Mouse (Mus musculus) ovary, postnatal 10 days (tissue): ENCODE measurements around the gene Vstm5.
"Not testable (repeated sequence)": the region's sequence is repeated elsewhere in the genome, so short reads cannot be mapped to it uniquely, and the experiment has no call there.

Source experiments
- DNase-seq: peaks from one replicate; pipeline ENCODE4 v3.0.0; 2022; ENCODE audit warnings: low spot score

Gene Vstm5

DNA sequence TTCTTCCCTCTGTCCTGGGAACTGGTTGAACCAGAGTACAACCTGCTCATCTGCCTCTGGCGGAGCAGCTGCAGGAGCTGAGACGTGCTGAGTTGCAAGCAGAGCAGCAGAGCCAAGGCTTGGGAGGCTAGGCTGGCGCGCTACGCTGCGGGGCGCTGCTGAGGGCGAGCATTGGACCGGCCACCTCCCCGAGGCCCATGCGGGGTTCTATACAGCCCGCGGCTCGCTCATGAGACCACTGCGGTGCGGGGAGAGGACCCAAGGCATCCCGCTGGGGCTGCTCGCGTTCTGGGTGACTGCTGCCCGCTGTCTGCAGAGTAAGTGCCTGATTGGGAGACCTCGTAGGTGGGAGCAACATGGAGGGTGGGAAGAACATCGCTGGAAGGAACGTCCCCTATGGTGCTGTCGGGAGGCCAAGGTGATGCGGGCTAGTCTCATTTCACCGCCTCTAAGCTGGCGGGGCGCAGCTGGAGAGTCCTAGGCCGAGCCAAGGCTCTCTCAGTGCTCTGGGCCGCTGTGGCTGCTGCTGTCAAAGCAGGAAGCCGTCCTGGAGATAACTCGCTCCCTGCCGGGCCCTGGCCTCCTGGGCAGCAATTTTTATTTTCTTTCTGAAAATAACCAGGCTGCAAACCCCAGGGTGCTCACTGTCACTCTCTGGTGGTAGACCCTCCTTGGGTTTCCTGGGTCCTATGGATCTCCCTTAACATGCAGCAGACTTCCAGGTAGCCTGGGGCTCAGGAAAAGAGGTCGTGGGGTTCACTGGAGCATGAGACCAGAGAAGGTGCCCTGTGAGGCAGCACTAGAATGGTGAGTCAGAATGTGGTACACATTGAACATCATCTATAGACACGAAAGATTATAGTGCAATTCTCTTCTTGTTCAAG is at the start of gene Vstm5:
Vstm5 (plus strand) TSS at position 4 of the 884 bp plus-strand sequence.
- DNase-seq = peak; percentile 7

DNA sequence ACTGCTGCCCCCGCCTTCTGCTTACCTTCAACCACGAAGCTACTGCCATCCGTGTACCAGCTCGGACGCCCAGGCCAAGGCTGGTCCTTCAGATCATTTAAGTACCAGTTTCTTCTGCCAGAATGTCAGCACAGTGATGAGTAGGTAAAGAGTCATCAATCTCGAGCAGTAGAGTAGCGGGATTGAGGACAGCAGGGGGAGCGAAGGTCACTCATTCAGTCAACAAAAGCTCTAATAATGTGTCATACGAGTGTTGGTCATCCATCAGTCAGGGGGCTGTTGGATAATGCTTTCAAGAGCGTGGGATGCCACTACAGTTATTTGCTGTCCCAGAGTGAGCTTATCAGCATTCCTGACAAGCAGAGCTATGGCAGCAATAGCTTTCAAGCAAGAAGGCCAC is 44.0 kb upstream of the Vstm5 start:
- not testable (repeated sequence) for DNase-seq

DNA sequence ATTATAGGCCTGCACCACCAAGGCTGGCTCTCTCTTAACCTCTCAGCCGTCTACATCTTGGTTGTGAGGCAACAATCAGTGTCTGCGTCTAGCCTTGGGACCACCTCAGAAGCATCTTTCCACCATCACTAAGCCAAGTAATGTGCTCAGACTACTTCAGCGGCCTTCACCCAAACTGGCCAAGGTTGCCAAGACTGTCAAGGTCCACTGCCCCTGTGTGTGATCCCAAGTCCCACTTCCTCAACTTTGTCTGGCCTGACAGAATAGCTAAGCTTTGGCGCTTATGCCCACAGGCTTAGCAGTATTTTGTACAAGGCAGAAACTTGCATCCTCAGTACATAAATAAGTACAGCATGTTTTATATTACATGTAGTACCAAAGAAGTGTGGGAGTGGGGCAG is 32.2 kb upstream of the Vstm5 start:
- DNase-seq = no peak

DNA sequence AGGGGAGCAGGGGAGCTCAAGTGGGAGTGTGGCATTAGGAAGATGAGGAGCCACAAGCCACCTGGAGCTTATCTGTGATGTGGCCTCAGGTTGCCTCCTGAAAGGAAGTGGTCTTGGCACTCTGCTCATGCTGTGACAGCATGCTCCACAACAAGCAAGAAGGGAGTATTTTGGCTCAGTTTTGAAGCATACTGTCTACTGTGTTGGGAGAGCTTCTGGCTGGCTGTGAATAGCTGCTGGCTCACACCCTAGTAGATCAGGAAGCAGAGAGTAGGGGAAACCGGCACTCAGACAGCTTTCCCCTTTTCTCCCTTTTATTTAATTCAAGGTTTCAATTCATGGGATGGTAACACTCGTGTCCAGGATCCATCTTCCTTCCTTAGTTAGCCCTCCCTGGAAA is 29.5 kb upstream of the Vstm5 start:
- DNase-seq = no peak

DNA sequence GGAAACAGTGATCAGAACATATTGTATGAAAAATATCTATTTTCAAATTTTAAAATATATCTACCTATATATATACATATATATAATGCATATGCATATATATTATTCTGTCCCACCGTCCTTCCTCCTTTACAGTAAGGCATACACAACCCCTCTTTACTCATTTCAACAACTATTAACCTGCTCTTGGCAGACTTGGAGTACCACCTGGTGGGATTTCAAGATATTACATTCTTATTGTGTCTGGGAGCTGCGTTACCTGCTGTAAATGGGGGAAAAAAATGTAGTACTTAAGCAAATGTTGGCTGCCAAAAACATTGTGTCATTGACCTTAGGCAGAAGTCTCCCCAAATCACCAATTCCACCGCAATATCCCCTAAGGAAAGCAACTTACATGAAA is 27.0 kb upstream of the Vstm5 start:
- no peak for DNase-seq

DNA sequence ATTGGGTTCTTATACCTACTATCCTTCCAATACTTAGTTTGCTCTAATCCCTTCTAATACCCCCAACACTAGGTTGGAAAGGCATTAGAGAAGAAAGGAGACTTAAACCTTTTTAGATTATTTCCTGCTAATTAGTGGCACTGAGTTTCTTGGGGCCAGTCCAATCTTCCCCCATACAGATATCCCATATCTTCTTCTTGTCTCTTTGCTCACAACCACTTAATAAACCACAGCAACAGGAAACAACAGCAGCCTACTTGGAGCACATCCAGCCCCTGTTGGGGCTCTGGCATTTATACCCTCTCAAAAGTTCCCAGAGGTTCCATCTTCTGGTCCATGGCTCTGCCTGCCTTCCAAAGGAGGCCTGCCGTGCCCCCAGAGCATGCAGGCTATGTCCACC is 25.1 kb upstream of the Vstm5 start:
- no peak for DNase-seq

DNA sequence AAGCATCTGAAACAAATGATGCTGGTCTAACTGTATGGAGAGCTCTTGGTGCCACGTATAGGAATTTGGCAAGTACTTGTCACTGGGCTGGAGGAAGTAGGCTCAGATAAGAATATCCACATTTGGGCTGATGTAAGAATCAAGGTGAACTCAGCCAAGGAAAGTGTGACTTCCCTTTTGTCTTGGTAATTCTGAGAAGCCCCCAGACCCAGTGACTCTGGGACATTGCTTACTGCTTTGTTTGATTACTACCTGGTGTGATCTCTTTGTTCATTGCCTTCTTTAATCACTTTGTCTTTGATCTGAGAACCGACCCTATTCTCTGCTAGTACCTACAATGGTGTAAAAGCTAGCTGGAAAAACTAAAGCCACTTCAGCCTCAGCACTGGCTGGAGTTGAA is 13.9 kb upstream of the Vstm5 start:
- DNase-seq = no peak

DNA sequence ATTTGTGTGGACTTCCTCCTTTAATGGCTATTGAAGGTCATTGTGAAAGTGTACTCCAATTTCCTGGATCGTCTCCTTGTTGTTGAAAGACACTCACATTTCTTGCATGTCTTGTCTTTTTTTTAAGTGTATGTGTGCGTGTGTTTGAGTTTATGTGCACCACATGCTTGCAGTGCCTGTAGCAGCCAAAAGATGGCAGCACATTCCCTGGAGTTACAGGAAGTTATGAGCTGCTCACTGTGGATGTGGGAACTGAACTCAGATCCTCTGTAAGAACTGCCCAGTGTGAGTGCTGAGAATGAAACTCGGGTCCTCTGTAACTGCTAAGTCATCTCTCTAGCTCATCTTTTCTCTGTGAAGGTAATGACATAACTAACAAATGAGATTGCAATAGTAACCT is 6.4 kb upstream of the Vstm5 start:
- no peak for DNase-seq

DNA sequence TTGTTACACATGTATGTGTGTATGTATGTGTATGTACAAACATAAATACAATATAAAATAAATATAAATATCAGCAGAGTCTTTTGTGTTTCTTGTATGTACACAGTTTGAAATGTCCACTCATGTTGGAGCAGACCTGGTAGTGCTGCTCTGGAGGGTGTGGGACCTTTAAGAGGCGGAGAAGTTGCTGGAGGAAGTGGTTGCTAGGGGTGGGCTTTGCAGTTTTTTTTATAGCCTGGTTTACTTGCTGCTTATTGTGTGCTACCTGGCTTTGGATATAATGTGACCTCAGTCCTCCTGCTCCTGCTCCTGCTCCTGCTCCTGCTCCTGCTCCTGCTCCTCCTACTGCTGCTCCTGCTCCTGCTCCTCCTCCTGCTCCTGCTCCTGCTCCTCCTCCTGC is 5.2 kb upstream of the Vstm5 start:
- DNase-seq = no peak

DNA sequence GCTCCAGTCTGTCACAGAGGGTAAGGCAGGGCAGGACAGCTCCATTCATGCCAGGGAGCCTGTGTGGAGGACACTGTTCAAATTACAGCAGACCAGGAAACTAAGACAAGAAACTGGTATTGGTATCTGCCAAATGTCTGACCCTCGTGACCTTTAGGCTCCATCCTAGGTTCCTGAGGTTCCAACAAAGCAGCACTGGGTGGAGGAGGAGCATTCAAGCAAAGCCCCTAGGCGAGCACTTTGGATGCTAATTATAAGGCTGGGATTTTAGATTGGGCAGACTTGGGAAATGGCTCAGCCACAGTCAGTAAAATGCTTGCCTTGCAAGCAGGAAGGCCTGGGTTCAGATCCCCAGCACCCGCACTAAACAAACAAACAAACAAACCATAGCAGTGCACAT is 2.9 kb upstream of the Vstm5 start:
- no peak for DNase-seq

DNA sequence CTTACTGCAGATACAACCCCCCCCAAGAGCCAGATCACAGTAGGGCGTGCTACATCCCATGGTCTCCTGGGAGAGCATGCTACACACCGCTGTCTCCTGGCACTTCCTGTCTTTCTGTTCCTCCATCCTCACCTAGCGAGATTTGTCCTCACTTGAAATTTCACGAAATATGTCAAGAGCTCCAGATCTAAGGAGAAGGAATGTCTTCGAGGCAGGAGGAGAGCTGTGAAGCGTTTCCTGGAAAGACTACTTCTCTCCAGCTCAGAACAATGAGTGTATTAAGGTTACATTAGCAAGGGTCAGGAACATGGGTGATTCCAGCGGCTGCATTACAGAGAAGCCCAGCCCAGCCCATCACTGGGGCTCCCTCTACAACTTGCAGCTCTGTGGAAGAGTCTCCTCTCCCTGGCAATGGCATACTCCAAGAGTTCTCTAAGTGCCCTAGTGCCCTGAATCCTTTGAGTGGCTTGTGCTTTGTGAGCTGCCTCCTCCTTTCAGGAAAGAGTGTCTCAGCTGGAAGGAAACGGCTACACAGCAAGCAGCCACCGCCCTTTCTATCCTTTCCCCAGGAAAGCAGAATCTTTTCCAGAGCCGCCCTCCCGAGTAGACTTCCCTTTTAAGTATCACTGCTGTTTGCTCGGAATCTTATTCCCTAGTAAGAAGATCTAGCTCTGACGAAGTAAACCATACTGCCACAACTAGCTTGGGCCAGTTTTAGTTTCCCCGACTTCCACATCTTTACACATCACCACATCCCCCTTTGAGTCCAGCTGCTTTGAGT is 1.1 kb upstream of the Vstm5 start:
- no peak for DNase-seq

DNA sequence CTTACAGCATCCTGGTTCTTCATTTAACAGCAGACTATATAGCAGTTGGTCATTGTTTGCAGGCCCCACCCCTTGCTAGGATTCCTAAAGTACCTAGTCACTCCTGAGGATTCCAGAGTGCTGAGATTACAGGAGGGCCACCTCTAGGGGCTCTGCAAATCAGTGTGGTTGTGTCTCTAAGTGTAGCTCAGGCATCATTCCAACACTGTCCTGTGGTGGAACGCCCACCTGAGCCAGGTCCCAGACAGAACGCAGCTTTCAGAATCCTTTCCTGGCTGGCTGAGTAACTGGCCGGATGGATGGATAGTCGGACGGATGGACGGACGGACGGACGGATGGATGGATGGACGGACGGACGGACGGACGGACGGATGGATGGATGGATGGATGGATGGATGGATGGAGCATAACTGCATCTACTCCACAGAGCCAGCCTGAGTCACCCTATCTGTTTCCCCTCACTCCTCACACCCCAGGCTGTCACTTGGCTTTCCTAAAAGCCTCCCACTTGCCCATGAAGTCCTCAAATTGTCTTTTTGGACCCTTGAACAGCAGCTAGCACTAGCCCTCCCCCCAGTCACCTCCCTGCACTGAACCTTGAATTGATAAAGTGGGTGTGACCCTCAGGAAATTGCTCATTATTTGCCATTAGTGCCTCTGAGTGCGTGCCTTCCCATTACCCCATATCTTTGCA is 401 bp upstream of the Vstm5 start:
- DNase-seq = no peak

DNA sequence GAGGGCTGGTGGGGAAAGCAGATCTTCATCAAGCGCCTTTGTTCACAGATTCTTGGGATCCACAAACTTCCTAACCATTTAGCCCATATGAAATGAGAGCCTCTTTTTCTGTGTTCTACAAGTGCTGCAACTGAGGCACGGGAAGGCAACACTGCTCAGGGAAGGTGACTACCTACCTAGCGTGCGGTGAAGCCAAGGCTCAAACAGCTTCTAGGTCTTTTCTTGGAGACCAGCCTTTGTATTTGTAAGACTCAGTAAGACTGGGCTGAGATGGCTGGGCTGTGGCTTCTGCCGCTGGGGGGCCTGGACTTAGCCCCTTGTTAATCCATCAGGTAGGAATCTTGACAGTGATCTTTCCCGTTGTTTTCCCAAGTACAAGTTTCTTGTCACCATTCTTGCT is 1.2 kb downstream of the Vstm5 start:
- no peak for DNase-seq

DNA sequence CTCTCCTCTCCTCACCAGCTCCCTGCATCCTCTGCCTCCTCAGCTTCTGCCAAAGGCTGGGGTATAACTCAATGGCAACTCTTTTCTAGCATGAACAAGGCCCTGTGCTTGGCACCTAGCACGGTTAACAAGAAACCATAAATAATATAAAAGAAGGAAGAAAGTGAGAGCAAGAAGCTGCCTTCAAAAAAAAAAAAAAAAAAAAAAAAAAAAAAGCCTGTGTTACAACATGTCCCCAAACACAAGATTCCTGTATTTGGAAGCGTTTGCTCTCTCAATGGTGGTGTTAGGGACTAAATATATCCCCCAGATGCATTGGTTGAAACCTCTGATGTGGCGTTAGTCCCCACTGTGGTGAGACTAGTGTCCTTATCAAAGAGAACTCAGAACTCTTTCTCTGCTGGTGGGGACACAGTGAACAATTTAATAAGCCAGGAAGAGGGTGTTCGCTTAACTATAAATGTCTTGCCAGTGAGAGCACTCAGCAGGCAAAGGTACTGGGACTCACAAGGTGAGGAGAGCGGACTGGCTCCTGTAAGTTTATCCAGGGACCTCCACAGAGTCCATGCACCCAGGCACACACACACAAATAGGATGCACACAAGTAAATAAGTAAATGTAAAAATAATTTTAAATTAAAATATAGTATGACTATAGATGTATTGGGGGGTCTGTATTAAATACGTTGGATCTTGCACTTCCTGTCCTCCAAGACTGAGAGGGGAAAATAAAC is 2.2 kb downstream of the Vstm5 start:
- DNase-seq = no peak

DNA sequence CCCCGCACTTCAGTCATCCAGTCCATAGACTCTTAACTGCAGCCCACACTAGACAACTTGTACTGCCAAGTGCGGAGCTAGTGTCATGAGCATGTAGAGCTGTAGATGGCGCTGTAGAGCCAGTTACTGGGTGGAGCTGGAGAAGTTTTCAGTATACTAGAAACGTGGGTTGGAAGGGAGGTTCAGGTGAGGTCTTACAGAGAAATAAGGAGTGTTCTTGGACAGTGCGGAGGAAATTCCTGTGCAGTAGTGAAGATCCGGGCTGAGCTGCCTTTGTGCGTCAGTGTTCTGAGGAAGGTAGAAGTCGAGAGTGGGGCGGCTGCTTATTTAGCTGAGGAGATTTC is 2.7 kb downstream of the Vstm5 start:
- DNase-seq = peak; percentile 26

DNA sequence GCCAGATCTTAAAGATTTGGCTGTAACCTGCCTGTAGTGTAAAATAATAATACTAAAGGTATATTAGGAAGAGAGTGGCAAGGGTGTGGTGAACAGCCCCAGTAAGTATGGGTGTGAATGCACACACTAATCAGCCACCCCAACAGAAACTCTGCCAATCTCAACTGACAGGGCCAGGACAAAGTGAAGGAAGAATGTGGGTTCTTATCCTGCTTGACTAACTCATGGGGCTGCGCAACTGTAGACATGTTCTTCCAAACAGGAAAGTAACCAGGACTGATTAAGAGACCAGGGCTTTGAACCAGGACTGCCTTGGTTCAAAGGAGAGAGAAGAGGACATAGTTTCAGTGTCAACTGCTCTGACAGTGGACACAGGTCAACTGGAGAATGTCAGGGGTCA is 3.3 kb downstream of the Vstm5 start:
- DNase-seq = no peak

DNA sequence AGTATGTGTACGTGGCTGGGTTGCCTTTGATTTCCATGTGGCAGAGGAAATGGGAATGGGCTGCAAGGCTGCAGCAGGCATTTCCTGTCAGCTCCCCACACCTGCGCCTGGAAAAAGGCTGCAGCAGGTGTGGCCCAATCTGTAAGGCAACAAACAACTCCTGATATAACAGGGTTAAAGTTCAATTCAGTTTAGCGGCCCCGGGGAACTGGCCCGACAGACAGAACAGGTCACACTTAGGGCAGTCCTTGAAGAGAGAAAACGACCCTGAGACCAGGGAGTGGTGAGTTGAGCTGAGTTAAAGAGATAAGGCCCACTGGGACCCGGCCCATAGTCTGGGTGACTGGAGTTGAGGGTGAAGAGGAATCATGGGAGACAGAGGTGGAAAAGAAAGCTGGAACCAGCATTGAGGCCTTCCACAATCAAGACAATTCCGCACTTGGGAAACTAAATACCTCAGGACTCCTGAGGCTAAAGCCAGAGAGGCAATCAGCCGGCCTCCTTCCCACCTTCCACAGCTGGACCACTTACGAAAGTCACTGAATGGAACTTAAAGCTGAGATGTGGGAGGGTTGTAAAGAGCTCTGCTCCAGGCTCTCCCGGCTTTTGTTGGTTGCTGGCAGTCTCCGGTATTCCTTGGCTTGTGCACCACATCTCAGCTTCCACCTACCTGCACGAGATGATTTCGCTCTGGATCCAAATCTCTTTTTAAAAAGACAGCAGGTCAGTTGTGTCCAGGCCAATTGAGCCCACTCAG is 6.7 kb downstream of the Vstm5 start:
- DNase-seq = no peak

DNA sequence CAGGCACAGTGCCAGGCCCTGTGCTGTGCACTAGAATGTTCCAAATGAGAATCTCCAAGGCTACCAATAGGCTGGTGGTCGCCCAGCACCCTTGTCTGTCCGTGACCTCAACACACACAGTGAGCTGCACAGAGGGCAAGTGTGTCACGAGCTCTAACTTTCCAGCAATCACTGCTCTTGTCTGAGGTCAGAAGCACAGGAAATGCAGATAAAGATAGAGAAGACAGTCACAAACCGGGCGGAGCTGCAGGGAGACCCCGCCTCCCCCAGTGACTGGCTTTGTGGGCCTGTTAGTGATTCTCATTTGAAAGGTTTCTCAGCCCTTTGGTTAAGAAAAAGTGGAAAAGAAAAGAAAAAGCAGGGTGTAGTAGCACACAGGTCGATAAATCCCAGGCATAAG is 11.5 kb downstream of the Vstm5 start:
- DNase-seq = no peak

DNA sequence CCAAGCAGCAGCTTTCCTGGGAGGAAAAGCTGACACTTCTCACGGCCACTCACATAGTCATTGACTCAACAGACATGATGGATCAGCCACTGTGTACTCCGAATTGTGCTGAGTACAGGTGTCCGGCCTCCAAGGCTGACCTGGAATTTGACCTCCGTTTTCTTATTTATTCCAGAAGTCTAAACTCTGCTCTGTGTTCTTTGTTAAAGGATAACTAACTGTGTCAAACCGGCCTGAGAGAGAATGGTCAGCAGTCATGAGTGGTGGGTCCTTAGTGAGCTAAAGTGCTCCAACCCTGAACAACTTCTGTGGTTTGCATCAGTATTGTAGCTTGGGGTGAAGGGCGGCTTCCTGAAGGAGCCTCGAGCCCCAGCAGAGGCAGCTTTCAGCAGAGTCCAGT is 13.4 kb downstream of the Vstm5 start:
- DNase-seq = no peak

DNA sequence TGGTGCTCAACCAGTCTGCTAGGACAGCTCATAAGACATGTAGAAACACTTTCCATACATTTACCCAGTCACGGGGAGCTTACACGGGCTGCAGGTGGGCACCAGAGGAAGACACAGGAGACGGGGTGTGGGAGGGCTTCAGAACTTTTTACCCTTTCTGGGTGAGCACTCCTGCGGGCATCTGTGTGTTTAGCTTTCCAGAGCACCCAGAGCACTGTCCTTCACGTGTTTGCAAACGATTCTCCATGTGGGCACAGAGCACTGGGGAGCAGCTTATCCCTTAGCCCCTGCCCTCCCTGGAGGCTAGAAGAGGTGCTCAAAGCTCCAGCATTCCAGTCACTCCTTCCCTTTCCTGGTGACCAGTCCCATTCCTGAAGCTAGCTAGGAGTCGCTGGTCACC is 15.7 kb downstream of the Vstm5 start:
- DNase-seq = no peak

DNA sequence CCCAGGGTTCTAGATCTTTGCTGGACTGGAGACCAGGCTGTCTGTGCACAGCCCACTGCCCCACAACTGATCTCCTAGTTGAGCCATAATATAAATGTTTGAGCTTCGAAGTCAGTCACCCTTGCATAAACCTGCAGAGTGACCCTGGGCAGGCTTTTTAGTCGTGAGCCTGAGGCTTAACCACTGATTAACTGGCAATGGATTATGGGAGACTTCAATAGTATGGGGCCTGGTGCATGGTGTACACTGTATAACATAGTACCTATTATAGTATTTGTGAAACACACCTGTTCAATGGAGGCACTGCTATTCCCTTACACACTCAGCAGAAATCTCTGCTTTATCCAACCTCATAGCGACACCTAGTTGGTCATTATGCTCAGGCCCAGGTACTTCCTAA is 17.4 kb downstream of the Vstm5 start:
- no peak for DNase-seq

DNA sequence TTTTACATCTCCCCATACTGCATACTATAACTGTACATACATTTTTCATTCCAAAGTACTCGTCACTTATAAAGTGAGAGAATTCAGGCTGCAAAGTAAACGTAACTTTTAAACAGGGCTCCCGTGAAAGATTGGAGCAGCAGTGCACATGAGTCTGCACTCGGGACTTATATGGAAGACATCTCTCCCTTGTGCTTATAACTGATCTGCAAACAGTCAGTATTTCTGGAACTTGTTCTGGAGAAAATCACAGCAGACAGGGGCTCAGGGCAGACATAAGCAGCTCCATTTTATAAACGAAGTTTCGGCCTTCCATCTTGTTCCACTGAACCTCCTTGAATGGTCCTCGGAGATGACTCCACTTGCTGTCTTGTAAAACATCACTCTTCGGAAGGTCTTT is 23.1 kb downstream of the Vstm5 start:
- DNase-seq = no peak
